Mouse (Mus musculus) brain, embryonic 18.5 days (tissue): ENCODE measurements around the gene Btbd11.

Experiments used
- DNase-seq: peaks from one replicate; pipeline ENCODE4 v3.0.0-alpha.2; 2012; ENCODE audit warnings: low read depth, low spot score

Btbd11 gene

GRCm38 (mm10) chr10:85522220-85522760 is 135.7 kb downstream of the Btbd11 start:
- DNase-seq, result no peak

GRCm38 (mm10) chr10:85525267-85526015 is 138.8 kb downstream of the Btbd11 start:
- no peak for DNase-seq

GRCm38 (mm10) chr10:85526657-85527056 is 140.0 kb downstream of the Btbd11 start:
- no peak for DNase-seq

- no peak for DNase-seq
Observed at GRCm38 (mm10) chr10:85527722-85528121, 141.1 kb downstream of the Btbd11 start.

GRCm38 (mm10) chr10:85533192-85533710 is 146.6 kb downstream of the Btbd11 start:
- DNase-seq, result peak; percentile 14

GRCm38 (mm10) chr10:85538051-85538753 is 151.6 kb downstream of the Btbd11 start:
- no peak for DNase-seq

GRCm38 (mm10) chr10:85539510-85540120 is 153.0 kb downstream of the Btbd11 start:
- DNase-seq, result no peak

- no peak for DNase-seq
Observed at GRCm38 (mm10) chr10:85540311-85541093, 153.9 kb downstream of the Btbd11 start.

GRCm38 (mm10) chr10:85541481-85541880 is 154.9 kb downstream of the Btbd11 start:
- DNase-seq, result no peak

GRCm38 (mm10) chr10:85541892-85542630 is 155.4 kb downstream of the Btbd11 start:
- no peak for DNase-seq

- no peak for DNase-seq
Observed at GRCm38 (mm10) chr10:85543281-85543680, 156.7 kb downstream of the Btbd11 start.

- DNase-seq, result no peak
Observed at GRCm38 (mm10) chr10:85544991-85545390, 158.4 kb downstream of the Btbd11 start.

- DNase-seq, result no peak
Observed at GRCm38 (mm10) chr10:85555193-85555592, 168.6 kb downstream of the Btbd11 start.

GRCm38 (mm10) chr10:85561418-85561817 is 174.8 kb downstream of the Btbd11 start:
- no peak for DNase-seq

GRCm38 (mm10) chr10:85571456-85571855 is 184.8 kb downstream of the Btbd11 start:
- no peak for DNase-seq

- DNase-seq, result no peak
Observed at GRCm38 (mm10) chr10:85572571-85572970, 186.0 kb downstream of the Btbd11 start.

GRCm38 (mm10) chr10:85577891-85578420 is 191.3 kb downstream of the Btbd11 start:
- no peak for DNase-seq

- no peak for DNase-seq
Observed at GRCm38 (mm10) chr10:85578571-85579465, 192.2 kb downstream of the Btbd11 start.

GRCm38 (mm10) chr10:85587758-85588157 is 201.1 kb downstream of the Btbd11 start:
- no peak for DNase-seq
